Mouse (Mus musculus) kidney, embryonic 14.5 days (tissue): ENCODE results near the gene Aqp11. TPM values are rescaled to one million over a fixed set of nuclear protein-coding genes. Genes with fewer than 3 reads are reported as not detected.

ENCODE experiments used
- ATAC-seq: fragments of 200-750 bp; cut with Nextera tagmentation; 2 replicates; pipeline ENCODE4 v1.8.0; 2017; ENCODE audit warnings: moderate number of reproducible peaks, mild to moderate bottlenecking, moderate TSS enrichment, moderate library complexity; ENCODE audit not compliant: low FRiP score, low TSS enrichment
- H3K27ac ChIP-seq: fragments of 300-500 bp; sonication (generic); 2 replicates; pipeline ENCODE4 v1.5.1; 2014; ENCODE audit warnings: low read depth, mild to moderate bottlenecking, low read length, moderate library complexity, mixed read lengths
- H3K27me3 ChIP-seq: fragments of 300-500 bp; sonication (generic); 2 replicates; pipeline ENCODE4 v1.6.1; 2014; ENCODE audit warnings: mild to moderate bottlenecking, low read length; ENCODE audit not compliant: control insufficient read depth, insufficient read depth
- H3K36me3 ChIP-seq: fragments of 300-500 bp; sonication (generic); 2 replicates; pipeline ENCODE4 v1.6.1; 2014; ENCODE audit warnings: low read length, mixed read lengths; ENCODE audit not compliant: control insufficient read depth, insufficient read depth
- H3K4me1 ChIP-seq: fragments of 300-500 bp; sonication (generic); 2 replicates; pipeline ENCODE4 v1.6.1; 2014; ENCODE audit warnings: low read length, mixed read lengths; ENCODE audit not compliant: control insufficient read depth, insufficient read depth
- H3K4me2 ChIP-seq: fragments of 300-500 bp; sonication (generic); replicated peaks from 2 replicates; pipeline ENCODE4 v1.6.1; 2014; ENCODE audit warnings: low read depth, mild to moderate bottlenecking, low read length
- H3K4me3 ChIP-seq: fragments of 300-500 bp; sonication (generic); 2 replicates; pipeline ENCODE4 v1.5.1; 2014; ENCODE audit warnings: mild to moderate bottlenecking, low read length
- H3K9ac ChIP-seq: fragments of 300-500 bp; sonication (generic); 2 replicates; pipeline ENCODE4 v1.6.1; 2014; ENCODE audit warnings: low read depth, mild to moderate bottlenecking, low read length, moderate library complexity
- H3K9me3 ChIP-seq: fragments of 300-500 bp; sonication (generic); 2 replicates; pipeline ENCODE4 v1.6.1; 2016; ENCODE audit warnings: low read length; ENCODE audit not compliant: control insufficient read depth
- WGBS: fragments of 180-500 bp; shearing (Covaris S2); extraction: QIAGEN DNeasy Blood & Tissue Kit; methylation state at CpG from one replicate; pipeline ENCODE4 v1.1.7; 2014; 5-methylcytosine and 5-hydroxymethylcytosine counted together
- polyA plus RNA-seq: library from polyadenylated mRNA; unstranded; fragments of >200 nt; fragmentation: Nextera tagmentation; extraction: Ambion mirVana; gene quantifications from 2 replicates; pipeline ENCODE4 v1.2.1, GENCODE M21; 2014

Gene Aqp11
- polyA plus RNA-seq, 1 experiment from 2014 or later: 12.3 TPM

- Histone ChIP-seq H3K36me3 (no peaks in the 10 kb centered on the region; the same call in 1 of the 2 replicates), H3K4me3 (no peak overlapping the region), H3K27me3 (no peaks in the 10 kb centered on the region), H3K4me1 (peaks cover 9% of the 10 kb centered on the region; the same call in 1 of the 2 replicates), H3K9me3 (peaks cover 3% of the 10 kb centered on the region; the same call in 1 of the 2 replicates), H3K4me2 (no peak overlapping the region), H3K9ac (no peak overlapping the region), H3K27ac (no peak overlapping the region)
- no peak for ATAC-seq
- 94% methylated on average over 4 of the region's 4 CpGs for WGBS
Observed at GRCm38 (mm10) chr7:97700173-97700572, 37.9 kb downstream of the Aqp11 start.

GRCm38 (mm10) chr7:97696506-97697254 lies 41.4 kb downstream of the Aqp11 start, which contains the start of gene Clns1a:
TSS of gene Clns1a (plus strand) at chr7:97696634.
- Histone ChIP-seq H3K4me1 (peaks cover 9% of the 10 kb centered on the region; the same call in 1 of the 2 replicates), H3K27ac (peak within 1 kb of the TSS; percentile 73), H3K27me3 (no peaks in the 10 kb centered on the region), H3K9me3 (peaks cover 3% of the 10 kb centered on the region; the same call in 1 of the 2 replicates), H3K9ac (peak within 1 kb of the TSS; percentile 95), H3K4me2 (peak within 1 kb of the TSS; percentile 75), H3K36me3 (no peaks in the 10 kb centered on the region), H3K4me3 (peak within 1 kb of the TSS; percentile 98)
- WGBS: under 1% methylated on average over 63 of the region's 63 CpGs
- ATAC-seq: peak; percentile 98

GRCm38 (mm10) chr7:97696133-97696505 lies 42.0 kb downstream of the Aqp11 start:
- 41% methylated on average over 19 of the region's 19 CpGs for WGBS
- ATAC-seq: peak; percentile 75
- peak overlapping the region; percentile 59; the same call in 1 of the 2 replicates for H3K27ac ChIP-seq
- peak overlapping the region; percentile 98 for H3K4me3 ChIP-seq
- no peaks in the 10 kb centered on the region for H3K36me3 ChIP-seq
- H3K4me1 ChIP-seq: peaks cover 9% of the 10 kb centered on the region; the same call in 1 of the 2 replicates
- H3K9me3 ChIP-seq: peaks cover 3% of the 10 kb centered on the region; the same call in 1 of the 2 replicates
- no peaks in the 10 kb centered on the region for H3K27me3 ChIP-seq
- H3K4me2 ChIP-seq: peak overlapping the region; percentile 75
- peak overlapping the region; percentile 95 for H3K9ac ChIP-seq

GRCm38 (mm10) chr7:97695441-97695840 lies 42.6 kb downstream of the Aqp11 start:
- no peak for ATAC-seq
- Histone ChIP-seq H3K4me1 (peaks cover 9% of the 10 kb centered on the region; the same call in 1 of the 2 replicates), H3K27ac (no peak overlapping the region), H3K4me3 (no peak overlapping the region), H3K27me3 (no peaks in the 10 kb centered on the region), H3K9me3 (peaks cover 3% of the 10 kb centered on the region; the same call in 1 of the 2 replicates), H3K36me3 (no peaks in the 10 kb centered on the region), H3K9ac (no peak overlapping the region), H3K4me2 (no peak overlapping the region)
- 100% methylated on average over 1 of the region's 1 CpGs for WGBS

GRCm38 (mm10) chr7:97687831-97688230 lies 50.3 kb downstream of the Aqp11 start:
- Histone ChIP-seq H3K27ac (no peak overlapping the region), H3K4me2 (no peak overlapping the region), H3K4me1 (no peaks in the 10 kb centered on the region), H3K4me3 (no peak overlapping the region), H3K9ac (no peak overlapping the region), H3K27me3 (no peaks in the 10 kb centered on the region), H3K36me3 (peaks cover 35% of the 10 kb centered on the region), H3K9me3 (no peaks in the 10 kb centered on the region)
- no peak for ATAC-seq
- 90% methylated on average over 2 of the region's 2 CpGs for WGBS

- ATAC-seq: no peak
- no peak overlapping the region for H3K9ac ChIP-seq
- no peak overlapping the region for H3K4me3 ChIP-seq
- peaks cover 48% of the 10 kb centered on the region for H3K36me3 ChIP-seq
- H3K4me1 ChIP-seq: no peaks in the 10 kb centered on the region
- 28% methylated on average over 1 of the region's 1 CpGs for WGBS
- H3K4me2 ChIP-seq: no peak overlapping the region
- no peak overlapping the region for H3K27ac ChIP-seq
- no peaks in the 10 kb centered on the region for H3K9me3 ChIP-seq
- H3K27me3 ChIP-seq: no peaks in the 10 kb centered on the region
Observed at GRCm38 (mm10) chr7:97679239-97679638, 58.9 kb downstream of the Aqp11 start.

Other genes starting within 250 kb of the Aqp11 start
- gene Aamdc, start 158.8 kb downstream of the Aqp11 start, polyA plus RNA-seq: 44.4 and 50.8 TPM in 2 replicates
- gene Rsf1, start 158.4 kb downstream of the Aqp11 start, polyA plus RNA-seq: 19.0 and 28.4 TPM in 2 replicates
- gene Clns1a, start 41.7 kb downstream of the Aqp11 start, polyA plus RNA-seq: 237 and 238 TPM in 2 replicates
- 13.0 and 22.1 TPM in 2 replicates for gene Pak1, start 50.3 kb upstream of the Aqp11 start, polyA plus RNA-seq
- not detected in 2 replicates for gene Gdpd4, start 181.7 kb upstream of the Aqp11 start, polyA plus RNA-seq